Mouse (Mus musculus): ENCODE measurements around the gene Lrsam1.

- TF ChIP-seq CHD2 (IDR thresholded peaks at IDR 0.05; ENCODE audit: low read length), result no peak
- no peak for TF ChIP-seq MYC (IDR thresholded peaks at IDR 0.05; ENCODE audit: low read depth, low read length)
- no peak for TF ChIP-seq ZC3H11A (IDR thresholded peaks at IDR 0.05; ENCODE audit: low read depth, low read length)
- no peak for TF ChIP-seq CTCF (conservative IDR thresholded peaks at IDR 0.05 in 1 of 2, IDR thresholded peaks at IDR 0.05 in 1 of 2; ENCODE audit: low read depth in 2 of 2, low read length in 2 of 2)
- no peak for TF ChIP-seq BHLHE40 (IDR thresholded peaks at IDR 0.05; ENCODE audit: low read depth, low read length)
- TF ChIP-seq PAX5 (IDR thresholded peaks at IDR 0.05; ENCODE audit: low read length), result no peak
Observed at GRCm38 (mm10) chr2:32898983-32899382, 62.4 kb downstream of the Lrsam1 start.
